In genomic region chr14:61044316-61044715, GRCm38 (mm10) we compare ENCODE assay signal across 7 mouse cellular contexts. TPM values are rescaled to one million over a fixed set of nuclear protein-coding genes. Genes with fewer than 3 reads are reported as not detected.
DNase-seq lines count a peak whose midpoint lies in the region; ATAC-seq and TF ChIP-seq lines count a peak whose summit lies in the region.

No protein-coding gene starts in this region.

- no peaks in the 10 kb centered on the region for H3K27me3 ChIP-seq in forebrain, embryonic 16.5 days (replicated peaks; ENCODE audit: control insufficient read depth, insufficient read depth, low read length)
- no peaks in the 10 kb centered on the region for H3K27me3 ChIP-seq in limb, embryonic 14.5 days (ENCODE audit: control insufficient read depth, insufficient read depth, low read length)
- no peaks in the 10 kb centered on the region; the same call in 1 of the 2 replicates for H3K27me3 ChIP-seq in stomach, embryonic 14.5 days (ENCODE audit: control insufficient read depth, insufficient read depth, low read length)

- H3K27ac ChIP-seq in forebrain, embryonic 16.5 days (ENCODE audit: low read length), result no peak overlapping the region
- no peak overlapping the region for H3K27ac ChIP-seq in limb, embryonic 14.5 days (replicated peaks; ENCODE audit: low read depth, low read length)
- H3K27ac ChIP-seq in stomach, embryonic 14.5 days (ENCODE audit: low read length), result no peak overlapping the region

- intact Hi-C loops in gastrocnemius, postnatal 14 days (cut with DNase I; ENCODE audit: low total_unique reads), result no loop called here

- peak overlapping the region; percentile 47 for H3K4me3 ChIP-seq in lung, adult 2 months (replicated peaks; ENCODE audit: extremely low read depth, low read depth, low read length)
- peak overlapping the region; percentile 18 for H3K4me3 ChIP-seq in forebrain, embryonic 16.5 days (replicated peaks; ENCODE audit: low read length)
- peak overlapping the region; percentile 50 for H3K4me3 ChIP-seq in limb, embryonic 14.5 days (replicated peaks; ENCODE audit: low read length)
- peak overlapping the region; percentile 41 for H3K4me3 ChIP-seq in stomach, embryonic 14.5 days (ENCODE audit: low read depth, low read length)

- no peaks in the 10 kb centered on the region; the same call in 1 of the 2 replicates for H3K4me1 ChIP-seq in lung, adult 2 months (ENCODE audit: control insufficient read depth, insufficient read depth, low read length)
- peaks cover 36% of the 10 kb centered on the region for H3K4me1 ChIP-seq in forebrain, embryonic 16.5 days (replicated peaks; ENCODE audit: control insufficient read depth, insufficient read depth, low read length)
- peaks cover 17% of the 10 kb centered on the region for H3K4me1 ChIP-seq in limb, embryonic 14.5 days (ENCODE audit: control insufficient read depth, insufficient read depth, low read length)
- peaks cover 17% of the 10 kb centered on the region for H3K4me1 ChIP-seq in stomach, embryonic 14.5 days (ENCODE audit: control insufficient read depth, insufficient read depth, low read length)

- no peak for DNase-seq in lung, adult 2 months
- no peak for DNase-seq in lung, adult 18-20 months
- no peak for DNase-seq in limb, embryonic 14.5 days (ENCODE audit: low spot score)
- no peak for DNase-seq in gastrocnemius, postnatal 14 days
- no peak for DNase-seq in layer of hippocampus, adult 11-12 months (ENCODE audit: low spot score)

- no peak for TF ChIP-seq CTCF in lung, adult 2 months (IDR thresholded peaks at IDR 0.05; ENCODE audit: insufficient read depth, low read length)

- no peaks in the 10 kb centered on the region for H3K36me3 ChIP-seq in forebrain, embryonic 16.5 days (ENCODE audit: control insufficient read depth, insufficient read depth)
- H3K36me3 ChIP-seq in limb, embryonic 14.5 days (ENCODE audit: control insufficient read depth, insufficient read depth, low read length), result no peaks in the 10 kb centered on the region
- H3K36me3 ChIP-seq in stomach, embryonic 14.5 days (ENCODE audit: control insufficient read depth, insufficient read depth, low read length), result no peaks in the 10 kb centered on the region

- peak overlapping the region; percentile 44 for H3K4me2 ChIP-seq in forebrain, embryonic 16.5 days (ENCODE audit: low read length)
- H3K4me2 ChIP-seq in limb, embryonic 14.5 days (replicated peaks; ENCODE audit: low read depth, low read length, severe bottlenecking), result peak overlapping the region; percentile 95
- H3K4me2 ChIP-seq in stomach, embryonic 14.5 days (replicated peaks; ENCODE audit: low read depth, low read length), result peak overlapping the region; percentile 81

- 35% methylated on average over 2 of the region's 2 CpGs for WGBS in lung, adult 2 months
- 1% methylated on average over 2 of the region's 2 CpGs for WGBS in forebrain, embryonic 16.5 days
- WGBS in limb, embryonic 14.5 days, result 20% methylated on average over 2 of the region's 2 CpGs
- WGBS in stomach, embryonic 14.5 days, result 29% methylated on average over 2 of the region's 2 CpGs

- ATAC-seq in forebrain, embryonic 16.5 days, result no peak
- no peak for ATAC-seq in limb, embryonic 14.5 days (ENCODE audit: low FRiP score, low read depth)
- ATAC-seq in stomach, embryonic 14.5 days (ENCODE audit: insufficient number of reproducible peaks, insufficient read depth, low FRiP score, low read depth), result no peak

- H3K9ac ChIP-seq in forebrain, embryonic 16.5 days (replicated peaks; ENCODE audit: low read depth, low read length), result no peak overlapping the region
- H3K9ac ChIP-seq in limb, embryonic 14.5 days (ENCODE audit: low read depth, low read length, severe bottlenecking), result 0 out of 2 replicates have a peak overlapping the region, but pooled peaks have one; percentile 12
- no peak overlapping the region; the same call in 1 of the 2 replicates for H3K9ac ChIP-seq in stomach, embryonic 14.5 days (replicated peaks; ENCODE audit: low read depth, low read length)

- no peak for TF ChIP-seq POLR2A in lung, adult 2 months (IDR thresholded peaks at IDR 0.05; ENCODE audit: borderline replicate concordance, extremely low read depth, low read depth, low read length)
- TF ChIP-seq POLR2A in limb, embryonic 14.5 days (IDR thresholded peaks at IDR 0.05; ENCODE audit: borderline replicate concordance, extremely low read depth, insufficient read depth, insufficient read length), result no peak

- H3K9me3 ChIP-seq in forebrain, embryonic 16.5 days (ENCODE audit: control insufficient read depth, low read length), result no peaks in the 10 kb centered on the region
- no peaks in the 10 kb centered on the region for H3K9me3 ChIP-seq in limb, embryonic 14.5 days (ENCODE audit: control insufficient read depth, low read length)
- H3K9me3 ChIP-seq in stomach, embryonic 14.5 days (ENCODE audit: control insufficient read depth, low read depth, low read length), result no peaks in the 10 kb centered on the region

RNA-seq across cellular contexts. Expression of gene Tnfrsf19, which starts 2.0 kb away (rescaled TPM):
- 44.1 and 71.4 TPM in 2 replicates for polyA plus RNA-seq in lung, adult 2 months (2012; rRNA removed)
- 49.1 and 56.3 TPM in 2 replicates for polyA plus RNA-seq in forebrain, embryonic 16.5 days (2015; fragmentation: Nextera tagmentation; extraction: Ambion mirVana)
- polyA plus RNA-seq in limb, embryonic 14.5 days (2012; rRNA removed), result 37.5 and 38.6 TPM in 2 replicates
- 78.7 and 79.5 TPM in 2 replicates for polyA plus RNA-seq in limb, embryonic 14.5 days (2014; fragmentation: Nextera tagmentation; extraction: Ambion mirVana)
- 42.0 and 44.0 TPM in 2 replicates for polyA plus RNA-seq in stomach, embryonic 14.5 days (2014; fragmentation: Nextera tagmentation; extraction: Ambion mirVana)
- total RNA-seq in gastrocnemius, postnatal 14 days (2021), result 1 to 10 TPM; 3.7 to 7.4 TPM

Comparison
In these comparisons a context has a peak if more than half of its experiments do, and no peak if none do; other contexts are left out.
1. H3K4me2 ChIP-seq: peak in every context shown above with its lines; median percentile 95 in limb, embryonic 14.5 days; 81 in stomach, embryonic 14.5 days; 44 in forebrain, embryonic 16.5 days.